Mouse (Mus musculus) v-Abl transformed pro-B cells (cell line): ENCODE results near the gene Fam129b.

Source experiments
- in situ Hi-C, 2 experiments: fragments of 400-800 bp; cut with MboI; formaldehyde crosslinking; loops; one replicate each; pipeline ENCODE4 v1.15.1; 2025; ENCODE audit not compliant: unreplicated experiment in 2 of 2

The Fam129b gene

GRCm38 (mm10) chr2:32875675-32876489 lies at the start of gene Fam129b:
Gene Fam129b, plus strand, starts transcription at chr2:32876114.
- in situ Hi-C loops: no loop called here

DNA sequence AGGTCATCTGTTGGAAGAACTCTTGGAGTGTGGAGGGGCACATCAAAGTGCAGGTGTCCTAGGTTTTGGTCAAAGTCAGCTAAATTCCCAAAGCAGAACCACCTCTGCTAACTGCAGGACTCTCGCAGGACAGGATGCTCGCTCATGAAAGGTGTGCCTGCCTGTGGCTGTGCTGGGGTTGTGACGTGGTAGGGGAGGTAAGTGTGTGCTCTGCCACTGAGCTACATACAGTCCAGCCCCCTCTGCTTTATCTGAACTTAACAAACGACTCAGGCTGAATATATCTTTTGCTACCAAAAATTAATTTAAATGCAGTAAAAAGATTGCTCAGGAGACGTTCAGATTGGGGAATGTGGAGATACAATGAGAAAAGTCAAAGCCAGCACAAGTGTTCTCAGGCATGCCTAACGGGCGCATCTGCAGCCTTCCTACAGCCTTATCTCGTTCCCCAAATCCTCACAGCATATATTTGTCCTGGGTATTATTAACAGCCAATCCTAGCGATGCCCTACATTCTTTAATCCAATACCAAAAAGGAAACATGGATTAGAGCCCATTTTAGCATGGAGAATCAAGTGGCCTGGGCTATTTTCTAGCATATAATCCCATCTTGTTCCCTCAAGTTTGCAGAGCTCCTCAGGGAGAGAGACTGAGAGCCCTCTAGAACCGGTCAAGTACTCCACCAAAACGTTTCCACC lies 46.8 kb upstream of the Fam129b start:
- in situ Hi-C loops: no loop called here

GRCm38 (mm10) chr2:32834496-32834895 lies 41.4 kb upstream of the Fam129b start:
- in situ Hi-C loops: no loop called here

GRCm38 (mm10) chr2:32835588-32835987 lies 40.3 kb upstream of the Fam129b start:
- in situ Hi-C loops: no loop called here

DNA sequence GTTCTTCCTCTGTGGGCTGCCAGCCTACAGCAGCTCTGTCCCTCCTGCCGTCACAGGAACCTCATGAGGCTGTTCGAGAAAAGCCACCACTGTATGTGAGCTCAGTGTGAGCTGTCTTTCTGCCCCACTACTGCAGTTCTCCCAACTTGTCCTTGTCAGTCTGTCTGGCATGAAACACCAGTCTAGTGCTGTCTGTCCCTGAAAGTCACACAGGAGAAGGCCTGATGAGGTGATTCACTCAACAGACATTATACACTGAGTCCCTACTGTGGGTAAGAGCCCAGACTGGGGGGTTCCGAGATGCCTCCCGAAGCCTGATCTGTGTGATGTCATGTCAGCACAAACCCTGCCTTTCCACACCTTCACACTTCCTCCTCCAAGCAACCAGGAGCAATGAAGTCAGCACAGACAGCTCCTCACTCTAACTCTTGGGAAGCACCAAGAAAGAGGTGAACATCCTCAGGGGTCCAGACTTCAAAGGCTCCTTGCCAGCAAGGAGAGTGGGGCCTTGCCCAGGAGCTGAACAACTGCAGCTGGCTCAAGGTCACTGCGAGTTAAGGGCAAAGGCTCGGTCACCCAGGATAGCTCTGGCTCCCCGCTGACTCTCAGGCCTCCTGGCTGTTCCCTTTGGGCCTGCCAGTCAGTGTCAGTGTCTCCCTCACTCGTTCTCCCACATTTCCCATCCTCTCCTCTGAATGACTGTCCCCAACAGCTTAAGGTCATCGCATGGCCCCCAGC lies 37.6 kb upstream of the Fam129b start:
- in situ Hi-C loops: no loop called here

DNA sequence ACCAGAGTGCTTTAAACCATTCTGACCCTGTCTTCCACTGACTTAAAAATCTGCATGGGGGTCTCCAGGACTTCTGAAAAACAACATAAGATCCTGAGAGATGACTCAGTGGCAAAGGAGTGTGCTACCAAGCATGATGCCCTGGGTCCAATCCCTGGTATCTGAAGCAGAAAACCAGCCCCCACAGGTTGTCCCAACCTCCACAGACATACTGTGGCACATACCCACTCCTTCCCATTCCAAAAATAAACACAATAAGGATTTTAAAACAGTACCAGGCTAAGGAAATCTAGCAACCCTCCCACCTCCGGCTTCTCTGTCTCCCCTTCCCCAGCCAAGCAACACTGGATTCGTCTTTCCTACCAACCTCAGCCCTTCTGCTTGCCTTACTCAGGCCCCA lies 36.7 kb upstream of the Fam129b start:
- in situ Hi-C loops: no loop called here

DNA sequence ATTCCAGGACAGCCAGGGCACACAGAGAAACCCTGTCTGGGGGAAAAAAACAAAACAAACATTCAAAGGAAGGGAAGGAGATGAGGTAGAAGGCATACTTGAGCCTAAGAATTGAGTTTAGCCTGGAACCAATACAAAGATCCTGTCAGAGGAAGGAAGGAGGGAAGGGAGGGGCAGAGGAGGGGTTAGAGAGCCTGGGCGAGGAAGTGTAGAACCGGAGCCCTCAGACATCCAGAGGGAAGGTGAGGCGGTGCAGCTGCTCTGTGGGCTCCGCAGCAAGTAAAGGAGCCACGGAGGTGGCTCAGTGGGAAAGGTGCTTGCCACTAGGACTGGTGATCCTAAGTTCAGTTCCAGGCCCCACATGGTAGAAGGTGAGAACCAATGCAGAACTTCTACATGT lies 34.8 kb upstream of the Fam129b start:
- in situ Hi-C loops: no loop called here

GRCm38 (mm10) chr2:32842558-32842957 lies 33.4 kb upstream of the Fam129b start:
- in situ Hi-C loops: no loop called here

- in situ Hi-C loops: no loop called here
Measured at GRCm38 (mm10) chr2:32845572-32846100, 30.3 kb upstream of the Fam129b start.

- in situ Hi-C loops: no loop called here
Measured at GRCm38 (mm10) chr2:32846101-32846804, 29.7 kb upstream of the Fam129b start.

GRCm38 (mm10) chr2:32846805-32847467 lies 29.0 kb upstream of the Fam129b start, which contains the start of gene Stxbp1:
Gene Stxbp1, minus strand, starts transcription at chr2:32847245.
- in situ Hi-C loops: no loop called here

DNA sequence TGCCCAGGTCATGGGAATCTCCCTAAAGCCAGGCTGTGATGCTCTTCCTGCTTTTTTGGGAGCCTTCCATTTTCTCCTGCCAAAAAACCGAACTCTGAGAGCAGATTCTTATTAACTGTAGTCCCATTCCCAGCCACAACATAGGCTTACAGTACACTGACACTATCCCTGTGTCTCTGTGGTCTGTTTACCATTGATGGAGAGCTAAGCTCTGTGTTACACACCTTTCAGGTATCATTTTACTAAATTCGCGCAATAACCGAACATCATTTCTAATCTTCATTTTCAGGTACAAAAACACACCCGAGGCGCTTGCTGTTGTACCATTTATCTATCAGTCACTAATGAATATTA lies 28.5 kb upstream of the Fam129b start:
- in situ Hi-C loops: no loop called here

DNA sequence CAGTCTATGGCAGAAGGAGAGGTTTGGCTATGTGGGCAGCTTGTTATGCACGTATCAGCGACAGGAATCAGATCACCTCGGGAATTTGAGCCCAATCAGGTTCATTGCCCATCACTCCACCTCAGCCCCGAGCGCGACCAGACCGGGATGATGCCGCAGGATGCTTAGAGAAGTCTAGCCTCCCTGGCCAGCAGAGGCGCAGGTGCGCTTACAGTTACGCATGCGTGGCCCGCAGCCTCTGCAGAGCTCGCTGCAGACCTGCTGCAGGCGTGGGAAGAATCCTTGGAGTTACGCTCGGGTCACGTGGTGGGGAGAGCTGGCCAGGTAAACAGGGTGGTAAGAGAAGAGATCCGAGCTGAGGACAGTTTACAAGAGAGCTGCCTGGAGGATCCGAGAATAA lies 23.8 kb upstream of the Fam129b start:
- in situ Hi-C loops: loop anchor here (5.0 kb wide), 5 partner anchors 35 to 220 kb away; partner anchors contain the start of gene Fpgs (in 1 of the 2)

DNA sequence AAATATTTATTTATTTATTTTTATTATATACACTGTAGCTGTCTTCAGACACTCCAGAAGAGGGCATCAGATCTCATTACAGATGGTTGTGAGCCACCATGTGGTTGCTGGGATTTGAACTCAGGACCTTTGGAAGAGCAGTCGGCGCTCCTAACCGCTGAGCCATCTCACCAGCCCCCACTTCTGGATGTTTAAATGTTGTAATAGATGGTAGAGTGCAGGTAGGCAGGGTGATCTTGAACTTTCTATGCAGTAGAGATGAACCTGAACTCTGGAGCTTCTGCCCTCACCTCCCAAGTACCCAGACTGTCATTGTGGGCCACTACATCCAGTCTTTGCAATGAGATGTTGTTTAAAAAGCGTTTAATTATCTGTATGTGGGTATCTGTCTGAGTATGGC lies 22.2 kb upstream of the Fam129b start:
- in situ Hi-C loops: loop anchor here (5.0 kb wide), 5 partner anchors 36 to 221 kb away; partner anchors contain the start of gene Fpgs (in 1 of the 2)

- in situ Hi-C loops: loop anchor here (5.0 kb wide), 5 partner anchors 37 to 222 kb away; partner anchors contain the start of gene Fpgs (in 1 of the 2)
Measured at GRCm38 (mm10) chr2:32854206-32854605, 21.7 kb upstream of the Fam129b start.

GRCm38 (mm10) chr2:32855046-32855785 lies 20.7 kb upstream of the Fam129b start:
- in situ Hi-C loops: no loop called here

DNA sequence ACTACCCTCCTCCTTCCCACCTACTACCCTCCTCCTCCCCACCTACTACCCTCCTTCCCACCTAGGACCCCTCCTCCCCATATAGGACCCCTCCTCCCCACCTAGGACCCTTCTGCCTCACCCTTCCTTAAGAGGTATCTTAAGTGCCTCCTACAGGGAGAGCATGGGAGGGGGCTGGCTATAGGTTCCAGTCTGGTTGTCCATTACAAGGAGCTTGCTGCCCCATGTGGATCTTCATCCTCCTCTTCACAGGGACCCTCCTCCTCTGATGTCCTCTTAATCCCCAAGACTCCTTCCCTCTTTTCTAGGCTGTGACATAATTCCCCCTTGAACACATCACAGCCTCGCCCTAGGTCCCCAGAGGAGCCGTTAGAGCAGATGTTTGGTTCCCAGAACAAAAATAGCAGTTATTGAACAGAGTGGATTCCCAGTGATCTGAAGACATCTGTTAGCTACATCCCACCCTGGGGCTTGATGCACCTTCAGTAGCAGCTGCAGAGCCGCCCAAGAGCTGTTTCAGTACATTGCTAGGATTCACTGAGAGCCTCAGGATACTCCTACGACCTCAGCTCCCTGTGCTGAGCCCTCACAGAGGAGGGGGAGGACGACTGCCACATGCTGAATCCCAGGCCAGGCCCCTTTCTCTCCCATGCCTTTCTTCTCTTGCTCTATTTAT lies 20.0 kb upstream of the Fam129b start:
- in situ Hi-C loops: no loop called here

GRCm38 (mm10) chr2:32857584-32857983 lies 18.3 kb upstream of the Fam129b start:
- in situ Hi-C loops: no loop called here
